Comparison of ENCODE assay signal across 8 mouse cellular contexts in the genomic region with DNA sequence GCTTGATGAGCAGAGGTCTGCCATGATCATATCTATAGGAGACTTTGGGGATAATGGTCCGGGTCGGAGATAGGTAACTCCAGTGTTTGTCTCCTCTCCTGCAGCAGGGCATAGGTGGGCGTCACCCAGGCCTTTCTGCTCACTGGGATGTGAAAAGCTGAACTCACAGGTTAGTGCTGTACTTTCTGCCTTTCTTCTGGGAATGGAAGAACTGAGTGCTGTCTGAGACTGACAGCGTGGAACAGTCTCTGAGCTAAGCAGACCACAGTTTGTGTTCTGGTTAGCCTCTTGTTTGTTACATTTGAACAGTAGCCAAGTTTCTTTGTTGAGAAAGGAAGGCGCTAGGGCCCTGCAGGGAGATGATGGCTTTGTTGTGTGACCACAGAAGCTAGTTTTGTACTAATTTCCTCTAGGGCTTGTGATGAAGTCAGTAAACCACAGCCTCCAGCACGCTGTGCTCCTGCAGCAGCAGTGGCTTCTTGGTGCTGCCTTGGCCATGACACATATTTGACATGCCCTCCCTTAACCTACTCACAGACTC. TPM values are rescaled to one million over a fixed set of nuclear protein-coding genes. Genes with fewer than 3 reads are reported as not detected.
DNase-seq lines count a peak whose midpoint lies in the region; ATAC-seq and TF ChIP-seq lines count a peak whose summit lies in the region.

No protein-coding gene starts in this region.

- peak; percentile 63 for ATAC-seq in erythroblast, adult 5-6 weeks (replicated peaks; ENCODE audit: low FRiP score, poor library complexity, severe bottlenecking)
- 0 out of 2 replicates have a peak, but pooled peaks have one; percentile 10 for ATAC-seq in liver, embryonic 12.5 days
- ATAC-seq in hindbrain, embryonic 14.5 days (ENCODE audit: low FRiP score) = no peak

- WGBS in liver, embryonic 12.5 days (ENCODE audit: insufficient replicate concordance) = 36% methylated on average over 6 of the region's 6 CpGs
- WGBS in small intestine, adult 2 months = 62% methylated on average over 6 of the region's 6 CpGs
- 69% methylated on average over 6 of the region's 6 CpGs for WGBS in hindbrain, embryonic 14.5 days

- H3K27ac ChIP-seq in liver, embryonic 12.5 days = 0 out of 2 replicates have a peak overlapping the region, but pooled peaks have one; percentile 5
- H3K27ac ChIP-seq in small intestine, adult 2 months (ENCODE audit: insufficient read depth, low read depth, low read length) = peak overlapping the region; percentile 83
- no peak overlapping the region for H3K27ac ChIP-seq in hindbrain, embryonic 14.5 days

- no peak for TF ChIP-seq CTCF in small intestine, adult 2 months (IDR thresholded peaks at IDR 0.05; ENCODE audit: extremely low read depth, insufficient read length, insufficient replicate concordance, low read depth, low read length)

- H3K4me1 ChIP-seq in liver, embryonic 12.5 days = no peaks in the 10 kb centered on the region
- peaks cover 2% of the 10 kb centered on the region; the same call in 1 of the 2 replicates for H3K4me1 ChIP-seq in small intestine, adult 2 months (ENCODE audit: control insufficient read depth, insufficient read depth, insufficient read length, low read length)
- H3K4me1 ChIP-seq in hindbrain, embryonic 14.5 days (replicated peaks; ENCODE audit: control insufficient read depth, insufficient read depth, low read length) = no peaks in the 10 kb centered on the region

- no peaks in the 10 kb centered on the region for H3K27me3 ChIP-seq in liver, embryonic 12.5 days (replicated peaks)
- no peaks in the 10 kb centered on the region for H3K27me3 ChIP-seq in small intestine, adult 2 months (ENCODE audit: control insufficient read depth, insufficient read depth, low read length)
- H3K27me3 ChIP-seq in hindbrain, embryonic 14.5 days (ENCODE audit: control insufficient read depth, insufficient read depth, low read length) = no peaks in the 10 kb centered on the region

- H3K36me3 ChIP-seq in liver, embryonic 12.5 days = no peaks in the 10 kb centered on the region
- H3K36me3 ChIP-seq in small intestine, adult 2 months (ENCODE audit: control insufficient read depth, insufficient read depth, low read length) = 0 out of 2 replicates have a peak, but pooled peaks cover 1% of the 10 kb centered on the region
- no peaks in the 10 kb centered on the region for H3K36me3 ChIP-seq in hindbrain, embryonic 14.5 days (replicated peaks; ENCODE audit: control insufficient read depth, insufficient read depth)

- peak; percentile 31; the same call in 1 of the 2 replicates for TF ChIP-seq POLR2A in small intestine, adult 2 months (IDR thresholded peaks at IDR 0.05; ENCODE audit: low read depth, low read length)

- H3K9me3 ChIP-seq in liver, embryonic 12.5 days (replicated peaks) = no peaks in the 10 kb centered on the region
- no peaks in the 10 kb centered on the region for H3K9me3 ChIP-seq in hindbrain, embryonic 14.5 days (ENCODE audit: control insufficient read depth, low read length)

- no peak overlapping the region for H3K4me3 ChIP-seq in liver, embryonic 12.5 days
- H3K4me3 ChIP-seq in small intestine, adult 2 months (ENCODE audit: low read depth, low read length) = peak overlapping the region; percentile 28; the same call in 1 of the 2 replicates
- no peak overlapping the region for H3K4me3 ChIP-seq in hindbrain, embryonic 14.5 days (replicated peaks; ENCODE audit: low read length)

- DNase-seq in layer of hippocampus, adult 9-11 months = peak; percentile 23
- DNase-seq in layer of hippocampus, adult 9-10 months (ENCODE audit: low spot score) = no peak
- DNase-seq in hindbrain, embryonic 14.5 days (ENCODE audit: low spot score) = no peak
- DNase-seq in frontal cortex, postnatal 25 days (ENCODE audit: low spot score in 2 of 2) = no peak
- DNase-seq in layer of hippocampus, adult 18-20 months (ENCODE audit: low spot score in 2 of 2) = no peak

- H3K4me2 ChIP-seq in liver, embryonic 12.5 days = peak overlapping the region; percentile 33
- H3K4me2 ChIP-seq in hindbrain, embryonic 14.5 days (replicated peaks) = no peak overlapping the region

- no peak overlapping the region for H3K9ac ChIP-seq in liver, embryonic 12.5 days
- H3K9ac ChIP-seq in hindbrain, embryonic 14.5 days = no peak overlapping the region

RNA-seq across cellular contexts. Expression of a gene that starts 0.3 kb away (rescaled TPM):
- total RNA-seq in erythroblast, adult 5-6 weeks (2015; ENCODE audit: low replicate concordance) = 53.4 and 60.0 TPM in 2 replicates
- 10.7 and 19.7 TPM in 2 replicates for total RNA-seq in erythroblast, adult 5-6 weeks (2017; ENCODE audit: low replicate concordance)
- 2.0 TPM in 2 replicates for polyA plus RNA-seq in liver, embryonic 12.5 days (2016; fragmentation: Nextera tagmentation; extraction: Ambion mirVana)
- 1.5 and 6.3 TPM in 2 replicates for polyA plus RNA-seq in small intestine, adult 2 months (2012; rRNA removed)
- 0.17 and 0.84 TPM in 2 replicates for polyA plus RNA-seq in hindbrain, embryonic 14.5 days (2014; fragmentation: Nextera tagmentation; extraction: Ambion mirVana)
- under 1 TPM; 0.68 to 0.89 TPM for total RNA-seq in layer of hippocampus, adult 18-20 months (2021)

RNA-seq across cellular contexts. Expression of a gene that starts 27.5 kb away (rescaled TPM):
- 26.8 and 28.8 TPM in 2 replicates for total RNA-seq in erythroblast, adult 5-6 weeks (2015; ENCODE audit: low replicate concordance)
- 38.9 and 50.0 TPM in 2 replicates for total RNA-seq in erythroblast, adult 5-6 weeks (2017; ENCODE audit: low replicate concordance)
- polyA plus RNA-seq in liver, embryonic 12.5 days (2016; fragmentation: Nextera tagmentation; extraction: Ambion mirVana) = 1.6 and 1.7 TPM in 2 replicates
- 0.66 and 23.5 TPM in 2 replicates for polyA plus RNA-seq in small intestine, adult 2 months (2012; rRNA removed)
- 0.26 and 0.31 TPM in 2 replicates for polyA plus RNA-seq in hindbrain, embryonic 14.5 days (2014; fragmentation: Nextera tagmentation; extraction: Ambion mirVana)
- total RNA-seq in layer of hippocampus, adult 18-20 months (2021) = 1 to 10 TPM; 1.1 to 1.4 TPM

RNA-seq across cellular contexts. Expression of a gene that starts 50.5 kb away (rescaled TPM):
- 11.5 and 30.2 TPM in 2 replicates for total RNA-seq in erythroblast, adult 5-6 weeks (2015; ENCODE audit: low replicate concordance)
- 4.9 and 28.2 TPM in 2 replicates for total RNA-seq in erythroblast, adult 5-6 weeks (2017; ENCODE audit: low replicate concordance)
- 0.56 and 0.60 TPM in 2 replicates for polyA plus RNA-seq in liver, embryonic 12.5 days (2016; fragmentation: Nextera tagmentation; extraction: Ambion mirVana)
- polyA plus RNA-seq in small intestine, adult 2 months (2012; rRNA removed) = not detected in 2 replicates
- 0.54 TPM in 1 of 2 replicates, not detected in the other for polyA plus RNA-seq in hindbrain, embryonic 14.5 days (2014; fragmentation: Nextera tagmentation; extraction: Ambion mirVana)
- under 1 TPM; 0.42 to 0.79 TPM for total RNA-seq in layer of hippocampus, adult 18-20 months (2021)

RNA-seq across cellular contexts. Expression of a gene that starts 50.6 kb away (rescaled TPM):
- total RNA-seq in erythroblast, adult 5-6 weeks (2015; ENCODE audit: low replicate concordance) = 56.9 and 81.1 TPM in 2 replicates
- total RNA-seq in erythroblast, adult 5-6 weeks (2017; ENCODE audit: low replicate concordance) = 82.4 and 103 TPM in 2 replicates
- polyA plus RNA-seq in liver, embryonic 12.5 days (2016; fragmentation: Nextera tagmentation; extraction: Ambion mirVana) = 18.7 and 19.4 TPM in 2 replicates
- polyA plus RNA-seq in small intestine, adult 2 months (2012; rRNA removed) = 3.8 and 9.4 TPM in 2 replicates
- 20.4 and 25.2 TPM in 2 replicates for polyA plus RNA-seq in hindbrain, embryonic 14.5 days (2014; fragmentation: Nextera tagmentation; extraction: Ambion mirVana)
- 10 to 100 TPM; 11.4 to 12.6 TPM for total RNA-seq in layer of hippocampus, adult 18-20 months (2021)

RNA-seq across cellular contexts. Expression of a gene that starts 50.7 kb away (rescaled TPM):
- 22.5 and 24.5 TPM in 2 replicates for total RNA-seq in erythroblast, adult 5-6 weeks (2015; ENCODE audit: low replicate concordance)
- 14.1 and 19.1 TPM in 2 replicates for total RNA-seq in erythroblast, adult 5-6 weeks (2017; ENCODE audit: low replicate concordance)
- polyA plus RNA-seq in liver, embryonic 12.5 days (2016; fragmentation: Nextera tagmentation; extraction: Ambion mirVana) = 28.4 and 30.8 TPM in 2 replicates
- 5.2 and 5.3 TPM in 2 replicates for polyA plus RNA-seq in small intestine, adult 2 months (2012; rRNA removed)
- 18.5 and 18.8 TPM in 2 replicates for polyA plus RNA-seq in hindbrain, embryonic 14.5 days (2014; fragmentation: Nextera tagmentation; extraction: Ambion mirVana)
- total RNA-seq in layer of hippocampus, adult 18-20 months (2021) = 10 to 100 TPM in 1 of 2 experiments, 1 to 10 TPM in 1; 9.0 to 12.2 TPM
